Mouse (Mus musculus) layer of hippocampus, adult 18-20 months (tissue): Measurements from ENCODE around the gene Ces3b. TPM values are rescaled to one million over a fixed set of nuclear protein-coding genes. Genes with fewer than 3 reads are reported as not detected.

ENCODE experiments used
- DNase-seq, 2 experiments: peaks; one replicate each; pipeline ENCODE4 v3.0.0; 2022; ENCODE audit warnings: low spot score in 2 of 2
- total RNA-seq, 2 experiments: library from RNA; stranded (reverse); gene quantifications; 2 replicates each; pipeline ENCODE4 v1.2.3; 2021

Gene Ces3b
- total RNA-seq, 2 experiments from 2014 or later, result not detected

GRCm38 (mm10) chr8:105142395-105142794 is 58.8 kb downstream of the Ces3b start:
- no peak for DNase-seq

Other genes with a start within 250 kb of the Ces3b start
- gene Ces2c, start 236.7 kb upstream of the Ces3b start, total RNA-seq, result not detected
- gene Ces2e, start 157.5 kb upstream of the Ces3b start, total RNA-seq, result not detected
- not detected for gene Ces2f, start 136.4 kb upstream of the Ces3b start, total RNA-seq
- under 1 TPM in 1 of 2 experiments, not detected in 1; 0.27 TPM for gene Ces2g, start 122.0 kb upstream of the Ces3b start, total RNA-seq
- gene Ces2h, start 82.9 kb upstream of the Ces3b start, total RNA-seq, result not detected
- not detected for gene Ces3a, start 35.2 kb upstream of the Ces3b start, total RNA-seq
- gene Ces4a, start 48.0 kb downstream of the Ces3b start, total RNA-seq, result not detected
- 10 to 100 TPM; 22.1 to 24.4 TPM for gene Cbfb, start 86.9 kb downstream of the Ces3b start, total RNA-seq
- gene D230025D16Rik, start 141.4 kb downstream of the Ces3b start, total RNA-seq, result 10 to 100 TPM; 35.4 to 39.0 TPM
- gene B3gnt9, start 171.4 kb downstream of the Ces3b start, total RNA-seq, result 1 to 10 TPM; 3.3 to 3.8 TPM
- gene Tradd, start 180.9 kb downstream of the Ces3b start, total RNA-seq, result 1 to 10 TPM; 7.8 to 8.5 TPM
- gene Fbxl8, start 180.9 kb downstream of the Ces3b start, total RNA-seq, result 1 to 10 TPM; 1.0 to 1.1 TPM
- 10 to 100 TPM; 11.5 to 13.0 TPM for gene Hsf4, start 186.0 kb downstream of the Ces3b start, total RNA-seq
- gene Nol3, start 192.4 kb downstream of the Ces3b start, total RNA-seq, result 10 to 100 TPM; 10.4 to 10.9 TPM
- 10 to 100 TPM; 19.2 to 23.5 TPM for gene 4931428F04Rik, start 206.1 kb downstream of the Ces3b start, total RNA-seq
- under 1 TPM; 0.48 to 0.94 TPM for gene Exoc3l, start 212.3 kb downstream of the Ces3b start, total RNA-seq
- 10 to 100 TPM; 34.2 to 36.7 TPM for gene E2f4, start 213.9 kb downstream of the Ces3b start, total RNA-seq
- gene Elmo3, start 221.8 kb downstream of the Ces3b start, total RNA-seq, result under 1 TPM; 0.79 to 0.97 TPM
- 1 to 10 TPM; 4.6 to 5.3 TPM for gene Lrrc29, start 242.5 kb downstream of the Ces3b start, total RNA-seq
- gene Tmem208, start 242.6 kb downstream of the Ces3b start, total RNA-seq, result 10 to 100 TPM; 41.0 to 41.2 TPM